Mouse (Mus musculus) lung, postnatal 0 days (tissue): ENCODE results near the gene Tenm3.

Experiments used
- CTCF ChIP-seq: IDR thresholded peaks from 2 replicates; pipeline ENCODE4 v1.5.1; 2016; ENCODE audit warnings: antibody characterized with exemption, mild to moderate bottlenecking
- EP300 ChIP-seq: IDR thresholded peaks from 2 replicates; pipeline ENCODE4 v1.6.1; 2016; ENCODE audit warnings: antibody characterized with exemption, mild to moderate bottlenecking, control low read depth

DNA sequence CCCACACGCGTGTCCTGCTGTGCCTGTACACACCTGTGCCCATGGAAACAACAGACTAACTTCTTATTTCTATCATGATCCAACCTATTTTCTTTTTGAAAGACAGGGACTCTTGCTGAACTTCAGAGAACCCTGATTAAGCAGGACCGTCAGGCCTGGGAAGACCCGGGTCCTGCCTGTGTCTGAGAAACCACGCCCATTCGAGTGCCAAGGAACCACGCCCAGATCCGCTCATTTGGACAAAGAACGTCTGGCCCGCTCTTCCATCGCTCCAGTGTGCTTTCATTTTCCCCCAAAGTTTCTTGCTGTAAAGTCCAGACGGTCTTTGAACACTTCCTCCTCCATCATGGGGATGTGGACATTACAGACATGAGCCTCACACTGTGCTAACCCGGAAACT lies 26.8 kb downstream of the Tenm3 start:
- TF ChIP-seq CTCF, result no peak
- TF ChIP-seq EP300, result no peak
